Mouse (Mus musculus) midbrain, embryonic 12.5 days (tissue): ENCODE measurements at regions not wholly inside any gene's neighbourhood (a gene's known extent, or its start where the extent isn't known, plus 50 kb on each side); places are given as distances from the start of the nearest gene placed in this dataset.

Source experiments
- ATAC-seq: fragments of 200-750 bp; cut with Nextera tagmentation; 2 replicates; pipeline ENCODE4 v1.8.0; 2017; ENCODE audit warnings: low read depth, moderate TSS enrichment, moderate library complexity; ENCODE audit not compliant: low FRiP score
- H3K27ac ChIP-seq: fragments of 300-500 bp; sonication (generic); replicated peaks from 2 replicates; pipeline ENCODE4 v1.5.1; 2016; ENCODE audit warnings: mild to moderate bottlenecking
- H3K27me3 ChIP-seq: fragments of 300-500 bp; sonication (generic); 2 replicates; pipeline ENCODE4 v1.6.1; 2016; ENCODE audit warnings: mild to moderate bottlenecking
- H3K36me3 ChIP-seq: fragments of 300-500 bp; sonication (generic); 2 replicates; pipeline ENCODE4 v1.6.1; 2016
- H3K4me1 ChIP-seq: fragments of 300-500 bp; sonication (generic); 2 replicates; pipeline ENCODE4 v1.6.1; 2016
- H3K4me2 ChIP-seq: fragments of 300-500 bp; sonication (generic); replicated peaks from 2 replicates; pipeline ENCODE4 v1.6.1; 2016; ENCODE audit warnings: mild to moderate bottlenecking, moderate library complexity
- H3K4me3 ChIP-seq: fragments of 300-500 bp; sonication (generic); 2 replicates; pipeline ENCODE4 v1.5.1; 2016; ENCODE audit warnings: mild to moderate bottlenecking
- H3K9ac ChIP-seq: fragments of 300-500 bp; sonication (generic); replicated peaks from 2 replicates; pipeline ENCODE4 v1.6.1; 2016; ENCODE audit warnings: mild to moderate bottlenecking, moderate library complexity
- H3K9me3 ChIP-seq: fragments of 300-500 bp; sonication (generic); 2 replicates; pipeline ENCODE4 v1.6.1; 2016; ENCODE audit warnings: mild to moderate bottlenecking
- WGBS: fragments of 180-500 bp; shearing (Covaris S2); methylation state at CpG from one replicate; pipeline ENCODE4 v1.1.7; 2016; 5-methylcytosine and 5-hydroxymethylcytosine counted together

GRCm38 (mm10) chr11:16080811-16081351, 176.6 kb upstream of the Vstm2a start:
- H3K4me3 ChIP-seq, result no peak overlapping the region
- H3K27me3 ChIP-seq, result no peaks in the 10 kb centered on the region
- no peaks in the 10 kb centered on the region for H3K4me1 ChIP-seq
- 45% methylated on average over 1 of the region's 1 CpGs for WGBS
- H3K9ac ChIP-seq, result no peak overlapping the region
- peak; percentile 76 for ATAC-seq
- no peaks in the 10 kb centered on the region for H3K36me3 ChIP-seq
- H3K27ac ChIP-seq, result no peak overlapping the region
- no peaks in the 10 kb centered on the region for H3K9me3 ChIP-seq
- no peak overlapping the region for H3K4me2 ChIP-seq

GRCm38 (mm10) chr11:16113843-16114242, 143.7 kb upstream of the Vstm2a start:
- Histone ChIP-seq H3K27ac (no peak overlapping the region), H3K4me3 (no peak overlapping the region), H3K27me3 (no peaks in the 10 kb centered on the region), H3K4me1 (no peaks in the 10 kb centered on the region), H3K9me3 (no peaks in the 10 kb centered on the region), H3K4me2 (no peak overlapping the region), H3K36me3 (no peaks in the 10 kb centered on the region), H3K9ac (no peak overlapping the region)
- ATAC-seq, result no peak
